Mouse (Mus musculus) lung, postnatal 0 days (tissue): ENCODE measurements around the gene Mvk. TPM values are rescaled to one million over a fixed set of nuclear protein-coding genes. Genes with fewer than 3 reads are reported as not detected.

Experiments used
- ATAC-seq: fragments of 200-750 bp; cut with Nextera tagmentation; 2 replicates; pipeline ENCODE4 v1.8.0; 2017; ENCODE audit warnings: moderate library complexity
- DNase-seq: peaks from one replicate; pipeline ENCODE4 v3.0.0-alpha.2; 2016; ENCODE audit warnings: low spot score
- H3K27ac ChIP-seq: fragments of 300-500 bp; sonication (generic); 2 replicates; pipeline ENCODE4 v1.5.1; 2014; ENCODE audit warnings: antibody characterized with exemption, mild to moderate bottlenecking, low read length, mixed read lengths
- H3K27me3 ChIP-seq: fragments of 300-500 bp; sonication (generic); replicated peaks from 2 replicates; pipeline ENCODE4 v1.6.1; 2014; ENCODE audit warnings: low read length, mixed read lengths; ENCODE audit not compliant: insufficient read depth
- H3K36me3 ChIP-seq: fragments of 300-500 bp; sonication (generic); 2 replicates; pipeline ENCODE4 v1.6.1; 2014; ENCODE audit warnings: low read length, mixed read lengths; ENCODE audit not compliant: insufficient read depth
- H3K4me1 ChIP-seq: fragments of 300-500 bp; sonication (generic); 2 replicates; pipeline ENCODE4 v1.6.1; 2014; ENCODE audit warnings: antibody characterized with exemption, low read depth, low read length, mixed read lengths; ENCODE audit not compliant: insufficient read depth
- H3K4me2 ChIP-seq: fragments of 300-500 bp; sonication (generic); replicated peaks from 2 replicates; pipeline ENCODE4 v1.6.1; 2014; ENCODE audit warnings: low read depth, mild to moderate bottlenecking, low read length, moderate library complexity, mixed read lengths
- H3K4me3 ChIP-seq: fragments of 300-500 bp; sonication (generic); 2 replicates; pipeline ENCODE4 v1.5.1; 2014; ENCODE audit warnings: low read depth, low read length
- H3K9ac ChIP-seq: fragments of 300-500 bp; sonication (generic); replicated peaks from 2 replicates; pipeline ENCODE4 v1.6.1; 2014; ENCODE audit warnings: low read depth, mild to moderate bottlenecking
- H3K9me3 ChIP-seq: fragments of 300-500 bp; sonication (generic); 2 replicates; pipeline ENCODE4 v1.6.1; 2016; ENCODE audit warnings: low read length, mixed read lengths
- CTCF ChIP-seq: IDR thresholded peaks from 2 replicates; pipeline ENCODE4 v1.5.1; 2016; ENCODE audit warnings: antibody characterized with exemption, mild to moderate bottlenecking
- EP300 ChIP-seq: IDR thresholded peaks from 2 replicates; pipeline ENCODE4 v1.6.1; 2016; ENCODE audit warnings: antibody characterized with exemption, mild to moderate bottlenecking, control low read depth
- WGBS: fragments of 180-500 bp; shearing (Covaris S2); extraction: QIAGEN DNeasy Blood & Tissue Kit; methylation state at CpG from one replicate; pipeline ENCODE4 v1.1.7; 2014; 5-methylcytosine and 5-hydroxymethylcytosine counted together
- microRNA-seq: library from miRNA; unstranded; fragments of <30 nt; microRNA quantifications from one replicate; pipeline ENCODE4, GENCODE M21; 2016
- polyA plus RNA-seq: library from polyadenylated mRNA; unstranded; fragments of >200 nt; fragmentation: Nextera tagmentation; extraction: Ambion mirVana; gene quantifications from 2 replicates; pipeline ENCODE4 v1.2.1, GENCODE M21; 2015

Mvk gene
- polyA plus RNA-seq, 1 experiment from 2014 or later, result 28.9 TPM

DNA sequence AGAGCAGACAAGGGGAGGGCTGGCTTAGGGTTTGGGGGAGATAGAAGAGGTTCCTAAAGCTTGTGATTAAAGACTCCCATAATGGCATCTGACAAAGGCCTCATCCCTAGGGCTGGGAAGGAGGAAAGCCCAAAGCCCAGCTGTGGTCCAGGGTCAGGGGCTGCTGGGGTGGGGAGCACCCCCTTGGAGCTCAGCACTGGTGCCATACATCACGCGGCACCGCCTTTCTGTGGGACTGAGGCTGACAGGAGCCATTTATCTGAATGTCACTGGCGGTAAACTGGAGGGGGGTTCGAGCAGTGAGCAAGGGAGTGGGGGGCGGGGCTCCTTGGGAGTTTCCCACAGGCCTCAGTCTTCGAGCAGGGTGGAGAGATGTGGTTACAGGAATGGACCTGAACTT is 65.4 kb downstream of the Mvk start:
- no peaks in the 10 kb centered on the region for H3K27me3 ChIP-seq
- no peak overlapping the region for H3K27ac ChIP-seq
- ATAC-seq (no peak), DNase-seq (no peak)
- no peak overlapping the region for H3K9ac ChIP-seq
- TF ChIP-seq CTCF, result no peak
- TF ChIP-seq EP300, result no peak
- 54% methylated on average over 7 of the region's 7 CpGs for WGBS
- no peaks in the 10 kb centered on the region for H3K4me1 ChIP-seq
- no peak overlapping the region for H3K4me3 ChIP-seq
- H3K36me3 ChIP-seq, result no peaks in the 10 kb centered on the region
- H3K4me2 ChIP-seq, result no peak overlapping the region
- H3K9me3 ChIP-seq, result no peaks in the 10 kb centered on the region

Small RNA genes lying within 50 kb of the gene (microRNA-seq; reads per million reads assigned to microRNA genes)
- gene Mir7027, result not detected

Other genes with a start within 250 kb of the Mvk start
- gene Foxn4, start 170.5 kb upstream of the Mvk start, polyA plus RNA-seq, result 0.74 and 0.81 TPM in 2 replicates
- gene Myo1h, start 155.1 kb upstream of the Mvk start, polyA plus RNA-seq, result 3.1 and 3.4 TPM in 2 replicates
- gene Kctd10, start 63.8 kb upstream of the Mvk start, polyA plus RNA-seq, result 223 and 230 TPM in 2 replicates
- 28.9 and 30.1 TPM in 2 replicates for gene Ube3b, start 63.7 kb upstream of the Mvk start, polyA plus RNA-seq
- gene Mmab, start 209 bp upstream of the Mvk start, polyA plus RNA-seq, result 11.1 and 12.8 TPM in 2 replicates
- gene Fam222a, start 123.7 kb downstream of the Mvk start, polyA plus RNA-seq, result 1.9 and 2.3 TPM in 2 replicates
- gene Trpv4, start 214.2 kb downstream of the Mvk start, polyA plus RNA-seq, result 2.2 and 3.4 TPM in 2 replicates
- 88.2 and 89.4 TPM in 2 replicates for gene Gltp, start 246.7 kb downstream of the Mvk start, polyA plus RNA-seq